Mouse (Mus musculus) spleen, adult 18-20 months (tissue): ENCODE measurements around the gene Lrrc17.
A peak's percentile ranks its signal among the peaks of the same experiment; 100 is the strongest.

Source experiments
- DNase-seq, 2 experiments: peaks; one replicate each; pipeline ENCODE4 v3.0.0; 2022; ENCODE audit warnings: mixed read lengths in 2 of 2

The Lrrc17 gene

DNA sequence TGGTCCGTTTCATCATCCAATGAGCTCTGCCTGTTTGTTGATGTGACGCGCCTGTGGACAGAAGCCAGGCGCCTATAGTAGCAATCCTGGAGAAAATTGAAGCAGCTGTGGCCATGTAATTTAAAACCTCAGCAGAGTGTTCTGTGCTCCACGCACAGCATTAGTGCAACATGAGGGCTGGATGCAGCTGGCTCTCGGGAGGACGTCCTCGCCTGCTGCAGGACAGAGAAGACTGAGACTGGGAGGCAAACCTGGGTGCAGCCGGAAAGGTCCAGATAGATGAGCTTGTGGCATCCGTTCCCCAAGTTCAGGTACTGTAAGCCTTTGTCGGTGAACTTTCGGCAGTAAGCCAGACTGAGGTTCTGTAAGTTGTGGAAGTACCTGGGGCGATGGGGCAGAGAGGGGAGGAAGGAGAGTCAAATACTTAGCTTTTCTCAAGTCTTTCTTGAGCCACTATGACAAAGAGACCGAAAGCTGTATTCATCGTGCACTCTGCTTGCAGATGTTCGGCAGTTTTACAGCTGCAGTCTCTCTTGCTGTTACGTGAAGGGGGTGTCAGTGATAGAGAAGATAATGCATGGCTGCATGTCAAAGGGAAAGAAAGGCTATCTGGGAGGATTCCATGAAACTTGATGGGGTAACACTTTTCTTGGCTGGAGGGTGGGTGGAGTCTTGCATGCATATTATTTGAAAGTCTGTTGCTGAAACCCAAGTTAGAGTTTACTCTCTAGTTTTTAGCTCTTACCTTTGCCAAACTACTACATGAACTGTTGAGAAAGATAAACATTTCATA is at the start of gene Lrrc17:
Gene Lrrc17, plus strand, starts transcription at position 151 of the 793 bp plus-strand sequence.
- no peak for DNase-seq

DNA sequence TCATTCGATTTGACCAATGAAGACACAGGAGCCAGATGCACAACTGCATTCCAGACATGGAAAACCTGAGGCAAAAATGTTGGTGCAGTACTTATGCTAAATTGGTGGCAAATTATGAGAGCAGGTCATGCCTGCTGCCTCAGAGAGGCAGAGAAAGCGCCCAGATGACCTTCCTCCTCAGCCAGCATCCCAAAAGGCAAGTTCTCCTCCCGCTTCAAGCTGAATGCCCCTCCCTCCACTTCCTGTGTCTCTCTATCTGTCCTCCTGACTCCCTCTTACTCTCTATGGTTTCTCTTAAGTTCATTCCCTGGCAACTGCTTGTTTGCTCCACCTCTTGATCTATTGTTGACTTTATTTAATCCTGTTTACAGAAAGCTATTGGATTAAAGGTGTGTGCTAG is 48.6 kb upstream of the Lrrc17 start:
- DNase-seq = no peak

DNA sequence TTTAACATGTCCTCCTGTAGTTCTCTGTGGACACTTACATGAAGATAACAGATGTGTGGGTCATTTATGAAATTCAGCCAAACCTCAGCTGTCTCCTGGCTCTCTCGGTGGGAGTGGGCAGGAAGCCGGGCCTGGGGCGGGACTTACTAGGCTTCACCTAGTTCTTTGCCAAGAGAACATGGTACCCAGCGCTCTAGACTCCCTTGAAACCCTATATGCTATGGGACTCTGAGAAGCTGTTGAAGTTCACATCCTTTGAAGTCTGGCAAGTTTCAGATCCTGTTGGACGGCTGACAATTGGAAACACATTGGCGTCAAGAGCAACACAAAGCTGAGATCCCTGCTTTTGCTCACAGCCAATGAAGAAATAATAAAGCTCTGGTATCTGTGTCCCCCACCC is 47.0 kb upstream of the Lrrc17 start:
- DNase-seq = no peak

DNA sequence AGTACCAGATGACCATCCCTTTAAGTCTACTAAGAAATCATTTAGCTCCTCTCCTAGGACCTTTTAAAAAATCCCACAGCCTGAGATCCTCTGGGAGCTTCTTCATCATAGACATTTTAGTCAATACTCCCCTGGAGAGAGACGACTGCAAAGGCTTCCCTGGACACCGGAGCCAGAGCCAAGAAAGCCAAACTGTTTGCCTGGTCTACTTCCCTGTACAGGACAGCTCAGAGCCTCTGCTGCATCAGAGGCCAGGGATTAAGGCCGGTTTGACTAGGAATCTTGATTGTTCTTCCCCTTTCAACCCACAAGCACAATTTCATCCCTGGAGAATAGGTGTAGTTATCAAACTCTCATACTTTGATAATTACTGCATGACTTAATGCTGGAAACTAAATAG is 46.5 kb upstream of the Lrrc17 start:
- no peak for DNase-seq

GRCm38 (mm10) chr5:21498490-21498889 is 44.9 kb upstream of the Lrrc17 start:
- DNase-seq = no peak

GRCm38 (mm10) chr5:21498925-21499324 is 44.4 kb upstream of the Lrrc17 start:
- no peak for DNase-seq

DNA sequence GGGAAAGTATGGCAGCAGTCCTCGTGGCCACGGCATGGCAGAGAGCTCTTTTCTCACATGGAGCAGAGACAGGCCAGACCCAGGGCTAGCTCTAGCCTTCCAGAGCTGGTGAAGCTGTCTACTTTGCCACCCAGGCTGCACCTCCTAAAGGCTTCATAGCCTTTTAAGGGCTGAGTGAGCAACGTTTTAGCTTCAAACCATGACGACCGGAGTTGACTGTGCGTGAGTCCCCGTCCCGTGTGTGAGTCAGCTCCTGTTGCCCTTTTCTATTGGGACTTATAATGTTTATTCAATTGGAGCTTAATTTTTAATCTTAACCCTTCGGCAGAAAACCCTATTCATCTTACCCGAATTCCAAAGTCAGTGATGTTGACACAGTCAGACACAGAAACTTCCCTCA is 43.2 kb upstream of the Lrrc17 start:
- DNase-seq = no peak

GRCm38 (mm10) chr5:21500941-21501340 is 42.4 kb upstream of the Lrrc17 start:
- DNase-seq = no peak

- no peak for DNase-seq
These were observed 40.3 kb upstream of the Lrrc17 start for GRCm38 (mm10) chr5:21502936-21503610.

- no peak for DNase-seq
These were observed 38.2 kb upstream of the Lrrc17 start for GRCm38 (mm10) chr5:21505159-21505558.

DNA sequence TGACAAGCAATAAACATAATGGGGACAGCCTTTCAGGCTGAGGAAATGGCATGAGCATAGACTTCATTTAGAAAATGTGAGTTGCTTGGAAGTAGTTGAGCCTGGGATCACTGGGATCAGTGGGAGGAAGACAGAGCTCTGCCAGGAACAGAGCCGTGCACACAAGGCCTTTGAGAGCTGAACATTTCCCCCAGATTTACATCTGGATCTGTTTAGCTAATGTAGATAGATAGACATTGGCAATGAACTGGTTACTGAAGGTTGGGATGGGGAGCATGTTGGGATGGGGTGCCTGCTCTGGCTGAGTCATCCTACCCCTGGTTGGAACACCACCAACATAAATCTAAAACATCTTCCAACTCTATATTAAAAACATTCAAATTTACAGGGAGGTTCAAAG is 36.5 kb upstream of the Lrrc17 start:
- no peak for DNase-seq

DNA sequence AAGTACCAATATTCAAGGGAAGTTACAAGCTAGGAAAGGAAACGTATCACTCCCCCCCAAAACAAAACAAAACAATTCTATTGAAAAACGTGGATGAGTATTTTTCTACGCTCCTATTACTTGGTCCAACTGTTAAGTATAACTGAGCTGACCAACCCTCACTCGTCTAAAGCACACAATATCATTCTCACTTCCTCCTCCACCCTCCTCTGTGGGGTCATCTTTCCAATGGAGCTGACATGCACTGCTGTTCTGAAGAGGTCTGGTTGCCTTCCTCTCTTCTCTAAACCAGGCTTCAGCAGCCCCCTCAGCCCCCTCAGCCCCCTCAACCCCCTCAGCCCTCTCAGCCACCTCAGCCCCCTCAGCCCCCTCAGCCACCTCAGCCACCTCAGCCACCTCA is 33.6 kb upstream of the Lrrc17 start:
- DNase-seq = no peak

DNA sequence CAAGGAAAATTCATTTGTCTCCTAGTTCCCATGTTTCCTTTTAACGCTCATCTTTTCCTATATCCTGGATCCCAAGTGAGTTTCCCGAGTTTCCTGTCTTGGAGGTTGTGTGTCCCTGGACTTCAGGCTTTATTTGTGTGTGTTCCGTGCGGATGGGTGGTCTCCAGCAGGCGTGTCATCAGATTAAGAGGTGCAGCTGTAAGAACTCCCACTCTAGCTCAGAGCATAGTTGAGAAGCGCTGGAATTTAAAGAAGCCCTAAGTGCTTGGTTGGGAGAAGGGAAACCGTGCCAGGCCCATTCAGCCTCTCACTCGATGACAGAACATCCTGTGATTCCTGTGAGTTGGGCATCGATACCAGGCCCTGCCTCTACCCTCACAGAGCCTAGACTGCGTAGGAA is 30.0 kb upstream of the Lrrc17 start:
- DNase-seq = no peak

DNA sequence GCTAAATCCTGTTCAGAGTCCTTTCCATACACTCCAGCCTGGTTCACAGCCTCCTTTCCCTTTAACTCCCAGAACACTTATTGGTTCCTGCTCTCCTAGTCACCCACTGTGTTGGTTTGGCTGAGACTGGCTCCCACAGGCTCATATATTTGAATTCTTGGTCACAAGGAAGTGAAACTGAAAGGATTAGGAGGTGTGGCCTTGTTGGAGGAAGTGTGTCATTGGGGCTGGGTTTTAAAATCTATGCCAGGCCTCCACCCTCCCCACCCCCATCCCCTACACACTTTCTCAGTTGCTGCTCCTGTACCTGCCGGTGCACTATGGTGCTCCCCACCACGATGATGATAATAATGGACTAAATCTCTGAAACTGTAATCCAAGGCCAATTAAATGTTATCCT is 25.8 kb upstream of the Lrrc17 start:
- peak in 1 of 2 experiments; percentile 21 for DNase-seq

- no peak for DNase-seq
These were observed 25.2 kb upstream of the Lrrc17 start for GRCm38 (mm10) chr5:21518207-21518606.

- no peak for DNase-seq
These were observed 24.2 kb upstream of the Lrrc17 start for GRCm38 (mm10) chr5:21519166-21519565.

- no peak for DNase-seq
These were observed 16.4 kb upstream of the Lrrc17 start for GRCm38 (mm10) chr5:21526835-21527485.

GRCm38 (mm10) chr5:21527488-21527911 is 15.9 kb upstream of the Lrrc17 start:
- DNase-seq = no peak

DNA sequence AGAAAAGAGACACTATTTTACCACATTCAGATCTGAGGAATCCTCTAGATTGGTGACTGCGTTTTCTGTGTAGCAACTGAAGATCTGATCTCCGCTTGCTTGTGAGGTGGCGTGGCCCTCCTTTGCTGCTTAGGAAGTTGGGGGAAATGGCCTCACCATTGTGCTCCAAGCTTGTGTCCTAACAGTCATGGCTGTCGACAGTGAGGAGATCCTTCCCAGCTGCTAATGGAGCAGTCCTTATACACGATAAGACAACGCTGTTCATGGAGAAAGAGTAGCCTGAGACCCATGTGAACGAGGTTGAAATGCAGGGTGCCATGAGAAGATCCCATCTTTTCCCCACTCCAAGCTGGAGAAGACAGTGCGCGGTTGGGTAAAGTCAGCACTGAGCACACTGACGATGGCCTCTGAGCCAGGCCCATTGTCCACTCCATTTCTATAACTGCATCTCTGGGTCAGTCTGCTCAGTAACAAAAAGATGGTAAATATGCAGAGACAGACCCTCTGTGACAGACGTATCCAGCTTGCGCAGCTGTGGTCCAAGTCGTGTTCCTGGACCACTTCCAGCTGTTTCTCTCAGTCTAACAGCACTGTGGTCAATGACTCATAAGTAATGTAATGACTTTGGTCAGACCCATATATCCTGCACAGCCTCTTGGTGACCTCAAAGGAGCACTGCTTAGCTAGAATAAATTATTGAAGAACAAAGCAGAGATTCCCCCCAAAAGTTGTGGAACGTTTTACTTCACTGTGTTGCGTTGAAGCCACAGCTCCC is 15.1 kb upstream of the Lrrc17 start:
- DNase-seq = no peak

DNA sequence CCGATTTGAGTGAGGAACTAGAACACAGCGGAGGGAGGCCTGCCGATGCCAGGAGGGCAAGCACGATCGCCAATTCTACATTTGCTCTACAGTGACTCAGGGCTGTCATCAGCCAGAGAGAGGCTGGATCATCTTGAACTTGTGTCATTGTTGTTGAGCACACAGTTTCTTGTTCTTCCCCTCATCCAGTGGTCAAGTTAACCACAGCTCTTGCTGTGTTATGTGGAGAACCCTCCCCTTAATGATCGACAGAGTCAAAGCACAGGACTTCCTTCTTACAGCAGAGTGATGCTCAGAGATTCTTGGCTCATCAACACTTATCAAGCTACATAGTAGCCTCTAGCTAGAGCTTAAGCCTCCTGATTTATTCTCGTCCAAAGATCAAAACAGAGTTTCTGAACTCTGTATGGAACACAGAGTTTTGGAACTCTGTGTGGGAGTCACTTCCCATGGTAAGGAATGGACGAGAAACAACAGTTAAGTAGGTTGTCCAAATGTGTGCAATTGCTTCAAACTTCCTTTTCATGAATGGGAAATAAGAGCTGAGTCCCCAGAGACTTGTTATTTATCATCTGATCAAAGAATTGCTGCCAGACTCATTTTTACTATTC is 14.1 kb upstream of the Lrrc17 start:
- DNase-seq = no peak

DNA sequence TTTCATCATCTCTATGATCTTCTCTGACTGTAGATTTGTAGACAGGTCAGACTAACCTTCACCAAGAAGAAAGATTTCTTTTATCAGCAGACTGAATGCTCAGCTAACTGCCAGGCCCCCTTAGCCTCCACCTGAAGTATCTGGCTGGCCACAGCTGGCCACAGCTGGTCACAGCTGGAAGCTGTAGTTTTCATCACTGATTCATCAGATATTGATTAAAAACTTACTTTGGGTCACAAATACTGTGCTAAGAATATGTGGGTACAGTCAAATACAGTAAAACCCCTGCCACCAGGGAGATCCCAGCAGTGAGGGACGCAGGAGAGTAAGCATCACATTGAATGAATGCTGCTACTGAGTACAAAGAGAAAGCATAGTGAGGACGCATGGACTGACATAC is 11.2 kb upstream of the Lrrc17 start:
- DNase-seq = no peak

GRCm38 (mm10) chr5:21532921-21533320 is 10.4 kb upstream of the Lrrc17 start:
- no peak for DNase-seq

- DNase-seq = no peak
These were observed 1.1 kb upstream of the Lrrc17 start for GRCm38 (mm10) chr5:21542226-21542625.
